Mouse (Mus musculus) small intestine, adult 2 months (tissue): ENCODE data around the gene Runx3.

Experiments
- CTCF ChIP-seq: fragments of 200-500 bp; IDR thresholded peaks from 2 replicates; pipeline ENCODE4 v1.5.1; 2012; ENCODE audit warnings: low read depth, mild to moderate bottlenecking, control low read depth, inconsistent platforms, low read length, moderate library complexity, mixed read lengths; ENCODE audit not compliant: insufficient replicate concordance, insufficient read length; ENCODE audit errors: extremely low read depth
- POLR2A ChIP-seq: fragments of 200-500 bp; IDR thresholded peaks from 2 replicates; pipeline ENCODE4 v1.6.1; 2012; ENCODE audit warnings: low read depth, mild to moderate bottlenecking, control low read depth, inconsistent platforms, low read length, moderate library complexity

GRCm38 (mm10) chr4:135074646-135075045 lies 45.8 kb upstream of the Runx3 start:
- TF ChIP-seq POLR2A (no peak), CTCF (no peak)
